Mouse (Mus musculus) left cerebral cortex, postnatal 14 days (tissue): ENCODE measurements around the gene Aifm2. TPM values are rescaled to one million over a fixed set of nuclear protein-coding genes. Genes with fewer than 3 reads are reported as not detected.

Source experiments
- DNase-seq, 2 experiments: peaks; one replicate each; pipeline ENCODE4 v3.0.0; 2021 to 2022; ENCODE audit warnings: low spot score in 2 of 2, mixed read lengths in 1 of 2
- intact Hi-C: fragments of 180-260 bp; cut with DNase I; formaldehyde crosslinking; loops from one replicate; pipeline ENCODE4 v1.15.1; 2025
- long read RNA-seq, 2 experiments: library from polyadenylated mRNA; stranded (forward); transcript quantifications; one replicate each; pipeline ENCODE4 v2.0.0; 2021
- total RNA-seq, 2 experiments: library from RNA; stranded (reverse); gene quantifications; 2 replicates each; pipeline ENCODE4 v1.2.3; 2021

Aifm2 gene
- 1 to 10 TPM; 5.0 to 8.1 TPM for total RNA-seq
- long read RNA-seq, experiment 1, partial matches to known transcripts: 1 of 11 reads
- long read RNA-seq, experiment 1, other reads (novel, unspliced or antisense): 4 of 11 reads
- long read RNA-seq, experiment 2, partial matches to known transcripts: 2 of 7 reads
- long read RNA-seq, experiment 2, other reads (novel, unspliced or antisense): 1 of 7 reads

DNA sequence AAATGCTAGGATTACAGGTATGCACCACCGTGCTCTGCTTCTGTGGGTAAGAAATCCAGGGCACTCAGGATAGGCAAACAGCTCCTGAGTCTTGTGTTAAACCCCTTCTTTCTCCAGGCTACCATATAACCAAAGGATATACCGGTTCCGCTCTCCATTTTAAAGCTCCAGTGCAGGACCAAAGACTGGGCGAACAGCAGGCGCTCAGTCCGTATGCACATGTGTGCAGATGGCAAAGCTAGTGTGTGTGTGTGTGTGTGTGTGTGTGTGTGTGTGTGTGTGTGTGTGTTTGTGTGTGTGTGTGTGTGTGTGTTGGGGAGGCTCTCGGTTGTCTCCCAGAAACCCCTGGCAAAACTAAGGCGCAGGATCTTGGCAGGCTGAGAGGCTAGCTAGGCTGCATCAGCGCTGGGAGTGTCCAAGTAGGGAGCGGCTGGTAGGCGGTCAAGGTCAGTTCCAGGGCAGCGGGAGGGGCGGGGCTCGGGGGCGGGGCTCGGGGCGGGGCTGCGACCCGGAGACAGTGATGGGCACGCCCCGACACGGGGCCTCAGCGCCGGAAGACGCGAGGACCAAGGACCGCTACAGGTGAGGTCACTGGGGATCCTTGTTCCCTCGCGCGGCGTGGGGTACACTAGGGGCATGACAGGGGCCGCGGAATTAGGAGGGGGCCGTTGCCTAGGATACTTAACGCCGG, at the start of gene Aifm2:
Aifm2 (plus strand) TSS at position 493 of the 691 bp plus-strand sequence.
- DNase-seq: no peak
- intact Hi-C loops: no loop called here

GRCm38 (mm10) chr10:61665651-61666050, 49.4 kb upstream of the Aifm2 start:
- no peak for DNase-seq
- intact Hi-C loops: no loop called here

GRCm38 (mm10) chr10:61669289-61669688, 45.8 kb upstream of the Aifm2 start:
- intact Hi-C loops: no loop called here
- no peak for DNase-seq

DNA sequence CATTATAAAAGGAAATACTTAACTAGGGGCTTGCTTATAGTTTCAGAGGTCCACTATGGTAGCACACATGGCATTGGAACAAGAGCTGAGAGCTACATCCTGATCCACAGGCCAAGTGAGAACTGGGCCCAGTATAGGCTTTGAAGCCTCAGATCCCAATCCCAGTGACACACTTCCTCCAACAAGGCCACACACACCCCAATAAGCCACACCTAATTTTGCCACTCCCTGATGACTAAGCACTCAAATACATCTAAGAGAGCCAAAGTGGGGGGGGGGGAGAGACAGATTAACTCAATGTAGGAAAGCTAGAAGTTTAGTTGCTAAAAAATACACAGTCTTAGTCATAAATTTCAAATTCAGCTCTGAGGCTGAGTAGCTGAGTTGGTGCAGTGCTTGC, 45.2 kb upstream of the Aifm2 start:
- intact Hi-C loops: no loop called here

GRCm38 (mm10) chr10:61670758-61671157, 44.3 kb upstream of the Aifm2 start:
- no peak for DNase-seq
- intact Hi-C loops: no loop called here

More for the DNA sequence above, 45.2 kb upstream of the Aifm2 start:
- no peak for DNase-seq

- intact Hi-C loops: no loop called here
- DNase-seq: no peak
Observed at GRCm38 (mm10) chr10:61675935-61676334, 39.1 kb upstream of the Aifm2 start.

- DNase-seq: no peak
- intact Hi-C loops: no loop called here
Observed at GRCm38 (mm10) chr10:61679545-61679944, 35.5 kb upstream of the Aifm2 start.

- intact Hi-C loops: no loop called here
Observed at GRCm38 (mm10) chr10:61680015-61680913, 34.8 kb upstream of the Aifm2 start, which contains the start of gene Sar1a. Gene Sar1a (plus strand): TSS chr10:61680299.

GRCm38 (mm10) chr10:61689405-61689804, 25.7 kb upstream of the Aifm2 start:
- no peak for DNase-seq
- intact Hi-C loops: no loop called here

More at GRCm38 (mm10) chr10:61680015-61680913, 34.8 kb upstream of the Aifm2 start, which contains the start of gene Sar1a:
- DNase-seq: peak; percentile 98

GRCm38 (mm10) chr10:61693563-61693962, 21.5 kb upstream of the Aifm2 start:
- intact Hi-C loops: no loop called here
- DNase-seq: no peak

DNA sequence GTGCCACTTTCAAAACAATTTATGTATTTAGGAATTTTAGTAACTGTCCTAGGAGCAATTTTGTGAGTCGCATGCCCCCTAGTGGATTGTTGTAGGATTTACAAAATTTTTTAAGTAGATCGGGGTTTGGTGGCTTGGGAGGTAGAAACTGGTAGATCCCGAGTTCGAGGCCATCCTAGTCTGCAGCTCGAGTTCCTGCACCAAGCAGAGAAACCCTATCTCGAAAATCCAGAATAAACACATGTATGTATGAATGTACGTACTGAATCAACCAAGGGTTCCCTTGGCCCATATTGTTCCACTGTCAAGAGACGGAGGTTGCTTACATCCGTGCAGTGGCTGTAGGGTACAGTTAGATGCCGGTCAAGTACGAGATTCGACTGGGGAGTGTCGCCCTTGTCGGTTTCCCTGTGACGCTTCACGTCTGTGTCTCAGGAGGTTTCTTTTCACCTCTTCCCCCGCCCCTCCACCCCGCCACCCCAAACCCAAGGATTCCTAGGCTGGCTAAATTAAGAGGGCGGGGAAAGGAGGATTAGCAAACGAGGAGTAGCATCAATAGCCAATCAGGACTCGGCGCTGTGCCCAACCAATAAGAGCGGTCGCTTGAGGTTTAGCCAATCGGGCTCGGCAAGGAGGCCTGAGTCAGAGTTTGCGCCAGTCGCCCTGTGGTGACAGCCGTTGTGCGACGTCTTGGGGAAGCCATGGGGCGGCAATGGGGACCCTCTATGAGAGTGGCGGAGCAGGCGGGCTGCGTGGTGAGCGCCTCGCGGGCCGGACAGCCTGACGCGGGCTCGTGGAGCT, 20.0 kb upstream of the Aifm2 start, which contains the start of gene Tysnd1:
Tysnd1 (plus strand) TSS at position 645 of the 801 bp plus-strand sequence.
- peak; percentile 99 for DNase-seq
- intact Hi-C loops: no loop called here

- intact Hi-C loops: no loop called here
- DNase-seq: peak in 1 of 2 experiments; percentile 15
Observed at GRCm38 (mm10) chr10:61695703-61696559, 19.1 kb upstream of the Aifm2 start.

- intact Hi-C loops: no loop called here
- DNase-seq: no peak
Observed at GRCm38 (mm10) chr10:61696560-61696823, 18.6 kb upstream of the Aifm2 start.

- intact Hi-C loops: no loop called here
- no peak for DNase-seq
Observed at GRCm38 (mm10) chr10:61697028-61697427, 18.0 kb upstream of the Aifm2 start.

DNA sequence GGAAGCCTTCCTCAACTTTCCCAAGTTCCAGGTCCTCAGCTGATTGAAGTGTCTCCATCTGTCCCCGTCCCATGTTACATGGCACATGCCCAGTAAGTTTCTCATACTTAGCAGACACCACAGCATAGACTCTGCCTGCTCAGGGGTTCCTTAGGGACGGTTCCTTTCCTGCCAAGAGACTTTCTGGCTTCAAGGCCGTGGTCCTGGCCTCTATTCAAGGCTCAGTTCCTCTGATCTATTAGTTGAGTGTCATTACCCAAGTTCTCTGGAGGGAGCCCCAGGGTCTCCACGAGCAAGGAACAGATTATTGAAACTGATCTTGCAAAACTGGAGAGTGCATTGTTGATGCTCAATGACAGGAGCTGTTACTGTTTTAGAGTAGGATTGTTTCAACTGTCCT, 10.4 kb upstream of the Aifm2 start:
- intact Hi-C loops: no loop called here
- no peak for DNase-seq

DNA sequence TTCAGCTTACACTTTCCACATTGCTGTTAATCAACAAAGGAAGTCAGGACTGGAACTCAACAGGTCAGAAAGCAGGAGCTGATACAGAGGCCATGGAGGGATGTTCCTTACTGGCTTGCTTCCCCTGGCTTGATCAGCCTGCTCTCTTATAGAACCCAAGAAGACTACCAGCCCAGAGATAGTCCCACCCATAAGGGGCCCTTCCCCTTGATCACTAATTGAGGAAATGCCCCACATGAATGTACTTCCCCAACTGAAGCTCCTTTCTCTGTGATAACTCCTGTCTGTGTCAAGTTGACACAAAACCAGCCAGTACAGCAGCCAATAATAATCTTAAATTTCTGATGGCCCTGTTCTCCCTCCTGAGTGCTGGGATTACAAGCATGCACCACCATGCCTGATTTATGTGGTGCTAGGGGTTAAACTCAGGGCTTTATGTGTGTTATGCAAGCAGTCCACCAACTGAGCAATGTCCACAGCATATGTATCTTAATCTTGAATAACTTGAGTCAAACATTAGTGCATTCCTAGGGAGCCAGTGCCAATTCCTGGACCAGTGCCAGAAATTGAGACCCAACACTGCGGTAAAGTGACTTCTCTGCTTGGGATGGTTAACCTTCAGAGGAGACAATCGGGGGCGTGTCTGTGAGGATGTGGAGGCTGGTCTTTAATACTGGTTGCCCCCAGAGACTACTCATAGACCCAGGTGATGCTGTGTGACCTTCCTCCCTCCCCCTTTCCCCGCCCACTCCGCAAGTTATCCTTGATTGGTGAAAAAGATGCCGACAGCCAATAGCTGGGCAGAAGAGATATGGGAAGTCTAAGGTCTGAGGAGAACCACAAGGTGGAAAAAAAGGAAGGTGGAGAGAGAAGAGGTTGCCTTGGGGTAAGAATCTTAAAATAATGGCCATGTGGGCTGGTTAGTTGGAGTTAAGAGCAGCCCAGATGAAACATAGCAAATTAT, 8.4 kb upstream of the Aifm2 start:
- no peak for DNase-seq
- intact Hi-C loops: no loop called here

DNA sequence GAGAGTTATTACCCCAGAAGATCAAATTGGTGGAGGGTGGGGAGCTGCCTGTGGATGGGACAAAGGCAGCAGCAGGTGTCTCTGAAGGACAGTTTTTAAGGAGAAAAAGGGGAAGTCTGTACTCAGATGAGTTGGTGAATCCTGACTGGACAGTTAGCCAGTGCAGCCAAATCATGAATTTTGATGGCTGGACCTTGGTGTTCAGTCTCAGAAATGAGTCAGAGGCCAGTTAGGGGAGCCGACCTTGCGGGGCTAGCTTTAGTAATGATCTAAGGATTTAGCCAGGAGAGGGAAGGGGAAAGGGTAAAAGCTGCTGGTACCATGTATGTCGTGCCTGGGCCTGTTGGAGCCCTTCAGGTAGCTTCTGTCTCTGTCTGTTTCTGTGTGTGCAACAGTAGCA, 1.5 kb upstream of the Aifm2 start:
- intact Hi-C loops: no loop called here
- DNase-seq: no peak

DNA sequence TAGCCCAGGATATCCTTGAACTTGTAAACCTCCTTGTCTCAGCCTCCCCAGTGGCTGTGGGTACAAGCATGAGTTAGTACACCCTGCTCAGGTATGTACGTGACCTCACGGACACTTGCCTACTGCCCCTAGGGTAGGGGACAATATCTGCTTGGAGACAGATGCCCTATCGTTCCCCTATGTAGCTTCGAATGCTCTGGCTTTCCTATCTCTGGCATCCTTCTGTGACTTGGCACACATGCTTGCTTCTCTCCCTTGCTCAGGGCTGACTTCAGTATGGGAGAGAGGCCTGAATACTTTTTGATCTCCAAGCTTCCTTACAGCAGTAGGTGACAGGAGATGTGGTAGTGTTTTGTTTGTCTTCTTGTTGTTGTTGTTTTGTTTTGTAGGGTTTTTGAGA, 917 bp upstream of the Aifm2 start:
- no peak for DNase-seq
- intact Hi-C loops: no loop called here
